Mouse (Mus musculus): ENCODE data around the gene Mrpl19.

Gene Mrpl19

GRCm38 (mm10) chr6:81929402-81929801, 36.4 kb downstream of the Mrpl19 start:
- no peak for DNase-seq

GRCm38 (mm10) chr6:81924304-81924703, 41.5 kb downstream of the Mrpl19 start:
- no peak for DNase-seq

GRCm38 (mm10) chr6:81923523-81924142, 42.1 kb downstream of the Mrpl19 start, which contains the start of gene Gcfc2:
Gene Gcfc2, plus strand, starts transcription at chr6:81923669.
- DNase-seq = peak; percentile 94

GRCm38 (mm10) chr6:81912177-81912576, 53.6 kb downstream of the Mrpl19 start:
- DNase-seq = no peak

GRCm38 (mm10) chr6:81911713-81912112, 54.0 kb downstream of the Mrpl19 start:
- no peak for DNase-seq

GRCm38 (mm10) chr6:81911244-81911643, 54.5 kb downstream of the Mrpl19 start:
- no peak for DNase-seq

- DNase-seq = no peak
Measured at GRCm38 (mm10) chr6:81910302-81910855, 55.4 kb downstream of the Mrpl19 start.

All from cerebellum, adult 9-10 months (tissue).